Mouse (Mus musculus) olfactory bulb, adult 2 months (tissue): ENCODE measurements around the gene Cdh13.

ENCODE experiments used
- CTCF ChIP-seq: fragments of 200-500 bp; IDR thresholded peaks from 2 replicates; pipeline ENCODE4 v1.5.1; 2012; ENCODE audit warnings: low read depth, mild to moderate bottlenecking, low read length, moderate library complexity; ENCODE audit not compliant: insufficient read depth
- POLR2A ChIP-seq: fragments of 200-500 bp; IDR thresholded peaks from 2 replicates; pipeline ENCODE4 v1.6.1; 2012; ENCODE audit warnings: mild to moderate bottlenecking, low read depth, low read length, moderate library complexity; ENCODE audit not compliant: insufficient read depth

- TF ChIP-seq CTCF (peak; percentile 85; the same call in 1 of the 2 replicates), POLR2A (no peak)
These were observed 566.8 kb downstream of the Cdh13 start for GRCm38 (mm10) chr8:118850381-118850780.
